Mouse (Mus musculus): ENCODE data around the gene Nipal1.
A peak's percentile ranks its signal among the peaks of the same experiment; 100 is the strongest.

Gene Nipal1

GRCm38 (mm10) chr5:72647418-72647907 is at the start of gene Nipal1:
TSS of gene Nipal1 (plus strand) at chr5:72647795.
- peak; percentile 60 for DNase-seq (ENCODE audit: low spot score)

GRCm38 (mm10) chr5:72601006-72601405 is 46.6 kb upstream of the Nipal1 start:
- peak; percentile 2 for DNase-seq (ENCODE audit: low spot score)

GRCm38 (mm10) chr5:72603138-72603537 is 44.5 kb upstream of the Nipal1 start:
- DNase-seq (ENCODE audit: low spot score): no peak

GRCm38 (mm10) chr5:72617413-72617812 is 30.2 kb upstream of the Nipal1 start:
- no peak for DNase-seq (ENCODE audit: low spot score)

- no peak for DNase-seq (ENCODE audit: low spot score)
Observed at GRCm38 (mm10) chr5:72621022-72621421, 26.6 kb upstream of the Nipal1 start.

- no peak for DNase-seq (ENCODE audit: low spot score)
Observed at GRCm38 (mm10) chr5:72630026-72630425, 17.6 kb upstream of the Nipal1 start.

GRCm38 (mm10) chr5:72634791-72635271 is 12.8 kb upstream of the Nipal1 start:
- no peak for DNase-seq (ENCODE audit: low spot score)

GRCm38 (mm10) chr5:72636122-72636521 is 11.5 kb upstream of the Nipal1 start:
- DNase-seq (ENCODE audit: low spot score): no peak

- DNase-seq (ENCODE audit: low spot score): no peak
Observed at GRCm38 (mm10) chr5:72636576-72636975, 11.0 kb upstream of the Nipal1 start.

- DNase-seq (ENCODE audit: low spot score): no peak
Observed at GRCm38 (mm10) chr5:72640072-72640471, 7.5 kb upstream of the Nipal1 start.

GRCm38 (mm10) chr5:72643655-72644054 is 3.9 kb upstream of the Nipal1 start:
- DNase-seq (ENCODE audit: low spot score): no peak

- DNase-seq (ENCODE audit: low spot score): no peak
Observed at GRCm38 (mm10) chr5:72644175-72644574, 3.4 kb upstream of the Nipal1 start, which contains the start of gene Cnga1. TSS of gene Cnga1 (minus strand) at chr5:72644275.

GRCm38 (mm10) chr5:72646131-72646530 is 1.5 kb upstream of the Nipal1 start:
- DNase-seq (ENCODE audit: low spot score): no peak

GRCm38 (mm10) chr5:72646996-72647395 is 599 bp upstream of the Nipal1 start:
- no peak for DNase-seq (ENCODE audit: low spot score)

- no peak for DNase-seq (ENCODE audit: low spot score)
Observed at GRCm38 (mm10) chr5:72647958-72648595, 482 bp downstream of the Nipal1 start.

GRCm38 (mm10) chr5:72648987-72649735 is 1.6 kb downstream of the Nipal1 start:
- no peak for DNase-seq (ENCODE audit: low spot score)

GRCm38 (mm10) chr5:72653068-72653674 is 5.6 kb downstream of the Nipal1 start:
- no peak for DNase-seq (ENCODE audit: low spot score)

GRCm38 (mm10) chr5:72656270-72656791 is 8.7 kb downstream of the Nipal1 start:
- DNase-seq (ENCODE audit: low spot score): no peak

GRCm38 (mm10) chr5:72658375-72658774 is 10.8 kb downstream of the Nipal1 start:
- DNase-seq (ENCODE audit: low spot score): no peak

GRCm38 (mm10) chr5:72661051-72661781 is 13.6 kb downstream of the Nipal1 start:
- DNase-seq (ENCODE audit: low spot score): no peak

- no peak for DNase-seq (ENCODE audit: low spot score)
Observed at GRCm38 (mm10) chr5:72664126-72664525, 16.5 kb downstream of the Nipal1 start.

- DNase-seq (ENCODE audit: low spot score): no peak
Observed at GRCm38 (mm10) chr5:72664854-72665253, 17.3 kb downstream of the Nipal1 start.

All from spleen, adult 12 weeks (tissue).